Mouse (Mus musculus) megakaryocyte, embryonic 14.5 days (primary cell): ENCODE measurements at regions not wholly inside any gene's neighbourhood (a gene's known extent, or its start where the extent isn't known, plus 50 kb on each side); places are given as distances from the start of the nearest gene placed in this dataset.

Experiments used
- FLI1 ChIP-seq: IDR thresholded peaks from 2 replicates; pipeline ENCODE4 v1.6.1; 2012; ENCODE audit warnings: low read length, inconsistent platforms, mixed read lengths
- GATA1 ChIP-seq: IDR thresholded peaks from 3 replicates; pipeline ENCODE4 v1.6.1; 2012; ENCODE audit warnings: mixed read lengths, low read length, inconsistent platforms, borderline replicate concordance

- TF ChIP-seq FLI1 = no peak
- no peak for TF ChIP-seq GATA1
These were observed 163.3 kb upstream of the Fn1 start for GRCm38 (mm10) chr1:71816306-71816705.
